Mouse (Mus musculus) embryonic fibroblast, embryonic 13.5 days (primary cell): Measurements from ENCODE around the gene Psmd7. TPM values are rescaled to one million over a fixed set of nuclear protein-coding genes. Genes with fewer than 3 reads are reported as not detected.

Experiments
- H3K27ac ChIP-seq: 2 replicates; pipeline ENCODE4 v1.5.1; 2012; ENCODE audit warnings: low read length, control low read depth, inconsistent platforms; ENCODE audit not compliant: insufficient read depth
- H3K4me1 ChIP-seq: 2 replicates; pipeline ENCODE4 v1.6.1; 2011; ENCODE audit warnings: low read length; ENCODE audit not compliant: control insufficient read depth, insufficient read depth
- H3K4me3 ChIP-seq: 2 replicates; pipeline ENCODE4 v1.5.1; 2011; ENCODE audit warnings: mild to moderate bottlenecking, control low read depth, low read length; ENCODE audit not compliant: insufficient read depth
- CTCF ChIP-seq: IDR thresholded peaks from 2 replicates; pipeline ENCODE4 v1.5.1; 2011; ENCODE audit warnings: mild to moderate bottlenecking, control low read depth, low read length, moderate library complexity, borderline replicate concordance; ENCODE audit not compliant: insufficient read depth
- POLR2A ChIP-seq: IDR thresholded peaks from 2 replicates; pipeline ENCODE4 v1.6.1; 2011; ENCODE audit warnings: low read depth, mild to moderate bottlenecking, control low read depth, low read length, moderate library complexity
- polyA plus RNA-seq: library from polyadenylated mRNA; stranded (reverse); fragments of >200 nt; gene quantifications from 2 replicates; pipeline ENCODE4 v1.2.4, GENCODE M21; 2011; ENCODE audit warnings: low read depth; ENCODE audit not compliant: missing spikeins, insufficient read length

Gene Psmd7
- polyA plus RNA-seq, 1 experiment, result 134 TPM

DNA sequence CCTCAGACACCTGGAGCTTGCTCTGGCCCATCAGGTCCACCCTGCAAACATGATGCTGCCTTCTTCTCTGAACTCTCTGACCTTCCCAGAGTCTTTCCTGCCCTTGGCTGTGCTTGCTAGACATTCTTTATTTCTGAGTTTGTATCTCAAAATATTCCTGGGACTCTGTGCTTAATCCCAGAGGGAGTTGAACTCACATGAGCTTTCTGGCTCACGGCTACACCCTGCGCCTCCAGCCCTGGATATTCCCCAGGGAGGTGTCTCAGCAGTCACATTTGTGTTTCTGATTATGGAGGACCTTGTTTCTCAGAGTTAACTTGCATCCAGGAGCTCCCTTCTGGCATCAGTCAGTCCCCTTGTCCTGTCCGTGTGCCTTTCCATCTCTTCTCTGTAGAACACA is 46.1 kb downstream of the Psmd7 start:
- H3K27ac ChIP-seq, result no peak overlapping the region
- no peak for TF ChIP-seq CTCF
- TF ChIP-seq POLR2A, result no peak
- H3K4me3 ChIP-seq, result no peak overlapping the region
- peaks cover 6% of the 10 kb centered on the region; the same call in 1 of the 2 replicates for H3K4me1 ChIP-seq

- H3K27ac ChIP-seq, result no peak overlapping the region
- peaks cover 6% of the 10 kb centered on the region; the same call in 1 of the 2 replicates for H3K4me1 ChIP-seq
- TF ChIP-seq POLR2A (no peak), CTCF (no peak)
- no peak overlapping the region for H3K4me3 ChIP-seq
Observed at GRCm38 (mm10) chr8:107541369-107541768, 46.9 kb downstream of the Psmd7 start.

DNA sequence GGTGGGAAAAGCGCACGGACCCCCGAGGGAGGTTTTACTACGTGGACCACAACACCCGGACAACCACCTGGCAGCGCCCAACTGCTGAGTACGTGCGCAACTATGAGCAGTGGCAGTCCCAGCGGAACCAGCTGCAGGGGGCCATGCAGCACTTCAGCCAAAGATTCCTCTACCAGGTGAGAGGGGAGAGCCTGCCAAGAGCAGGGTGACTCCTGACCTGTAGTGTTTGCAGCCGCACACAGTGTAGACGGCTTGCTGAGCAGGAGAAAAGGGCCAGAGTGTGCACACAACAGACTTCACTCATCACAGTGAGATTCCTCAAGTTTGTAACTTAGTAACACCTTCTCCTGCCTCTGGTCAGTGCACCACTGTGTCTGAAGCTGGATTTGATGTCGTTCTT is 47.6 kb downstream of the Psmd7 start:
- Histone ChIP-seq H3K4me3 (no peak overlapping the region), H3K27ac (no peak overlapping the region), H3K4me1 (peaks cover 6% of the 10 kb centered on the region; the same call in 1 of the 2 replicates)
- no peak for TF ChIP-seq POLR2A
- no peak for TF ChIP-seq CTCF

DNA sequence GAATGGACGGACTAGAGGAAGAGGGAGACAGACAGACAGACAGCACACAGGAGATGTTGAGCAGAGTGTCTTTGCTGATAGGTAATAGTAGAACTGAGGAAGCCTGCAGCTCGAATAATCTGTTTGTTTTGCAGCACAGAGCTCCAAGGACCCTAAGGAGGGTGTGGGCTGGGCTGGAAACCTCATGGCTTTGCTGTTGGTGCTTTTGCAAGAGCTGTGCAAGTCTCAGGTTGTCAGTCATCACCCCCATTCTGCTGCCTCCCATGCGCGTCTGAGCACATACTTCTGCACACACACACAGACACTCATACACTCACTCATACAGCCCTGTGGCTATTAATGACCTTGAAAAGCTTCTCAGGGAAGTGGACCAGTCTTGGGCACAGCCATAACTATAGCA is 50.8 kb downstream of the Psmd7 start:
- no peak for TF ChIP-seq POLR2A
- TF ChIP-seq CTCF, result no peak
- Histone ChIP-seq H3K27ac (no peak overlapping the region), H3K4me1 (peaks cover 3% of the 10 kb centered on the region; the same call in 1 of the 2 replicates), H3K4me3 (no peak overlapping the region)

Other genes with a start within 250 kb of the Psmd7 start
- 137 and 221 TPM in 2 replicates for gene Nqo1, start 185.3 kb downstream of the Psmd7 start, polyA plus RNA-seq
- gene Nob1, start 163.4 kb downstream of the Psmd7 start, polyA plus RNA-seq, result 39.7 and 40.1 TPM in 2 replicates
- gene Wwp2, start 152.1 kb downstream of the Psmd7 start, polyA plus RNA-seq, result 43.0 and 43.7 TPM in 2 replicates